Mouse (Mus musculus): ENCODE data around the gene Gcnt4. TPM values are rescaled to one million over a fixed set of nuclear protein-coding genes. Genes with fewer than 3 reads are reported as not detected.

Gcnt4 gene
- total and polyA plus RNA-seq, 3 experiments: 0.11 TPM; not detected in 2

- Histone ChIP-seq H3K9me3 (replicated peaks) (no peaks in the 10 kb centered on the region), H3K4me1 (ENCODE audit: insufficient read depth, low read depth, low read length) (no peaks in the 10 kb centered on the region), H3K36me3 (replicated peaks) (no peaks in the 10 kb centered on the region), H3K4me3 (ENCODE audit: low read depth, low read length) (no peak overlapping the region), H3K27me3 (ENCODE audit: insufficient read depth, low read length) (0 out of 2 replicates have a peak, but pooled peaks cover 1% of the 10 kb centered on the region)
- no peak for ATAC-seq (ENCODE audit: extremely low read depth, insufficient number of reproducible peaks, low FRiP score, poor library complexity, severe bottlenecking)
- DNase-seq (ENCODE audit: low spot score): no peak
- no peak for TF ChIP-seq GATA2 (IDR thresholded peaks at IDR 0.05; ENCODE audit: borderline replicate concordance, low read depth, low read length)
- no peak for TF ChIP-seq CTCF (IDR thresholded peaks at IDR 0.05; ENCODE audit: low read depth, low read length)
Measured at GRCm38 (mm10) chr13:96993291-96993989, 69.0 kb downstream of the Gcnt4 start.

GRCm38 (mm10) chr13:96995243-96995642, 70.8 kb downstream of the Gcnt4 start:
- H3K4me1 ChIP-seq (ENCODE audit: insufficient read depth, low read depth, low read length): no peaks in the 10 kb centered on the region
- H3K27me3 ChIP-seq (ENCODE audit: insufficient read depth, low read length): peaks cover 4% of the 10 kb centered on the region; the same call in 1 of the 2 replicates
- DNase-seq (ENCODE audit: low spot score): no peak
- H3K9me3 ChIP-seq (replicated peaks): no peaks in the 10 kb centered on the region
- no peak for TF ChIP-seq POLR2AphosphoS5 (IDR thresholded peaks at IDR 0.05; ENCODE audit: insufficient replicate concordance, low read depth, low read length)
- TF ChIP-seq GATA1 (IDR thresholded peaks at IDR 0.05; ENCODE audit: borderline replicate concordance, low read length): no peak
- TF ChIP-seq CTCF (IDR thresholded peaks at IDR 0.05; ENCODE audit: low read depth, low read length): no peak
- TF ChIP-seq GATA2 (IDR thresholded peaks at IDR 0.05; ENCODE audit: borderline replicate concordance, low read depth, low read length): no peak
- no peak for TF ChIP-seq TAL1 (conservative IDR thresholded peaks at IDR 0.05; ENCODE audit: low read depth, low read length)
- ATAC-seq (ENCODE audit: extremely low read depth, insufficient number of reproducible peaks, low FRiP score, poor library complexity, severe bottlenecking): no peak
- no peak overlapping the region for H3K4me3 ChIP-seq (ENCODE audit: low read depth, low read length)
- no peaks in the 10 kb centered on the region for H3K36me3 ChIP-seq (replicated peaks)

- TF ChIP-seq POLR2AphosphoS5 (IDR thresholded peaks at IDR 0.05; ENCODE audit: insufficient replicate concordance, low read depth, low read length) (no peak), GATA2 (IDR thresholded peaks at IDR 0.05; ENCODE audit: borderline replicate concordance, low read depth, low read length) (no peak), CTCF (IDR thresholded peaks at IDR 0.05; ENCODE audit: low read depth, low read length) (no peak), TAL1 (conservative IDR thresholded peaks at IDR 0.05; ENCODE audit: low read depth, low read length) (no peak), GATA1 (IDR thresholded peaks at IDR 0.05; ENCODE audit: borderline replicate concordance, low read length) (no peak)
- no peak for DNase-seq (ENCODE audit: low spot score)
- H3K36me3 ChIP-seq (replicated peaks): no peaks in the 10 kb centered on the region
- no peaks in the 10 kb centered on the region for H3K9me3 ChIP-seq (replicated peaks)
- H3K27me3 ChIP-seq (ENCODE audit: insufficient read depth, low read length): peaks cover 4% of the 10 kb centered on the region; the same call in 1 of the 2 replicates
- no peak overlapping the region for H3K4me3 ChIP-seq (ENCODE audit: low read depth, low read length)
- ATAC-seq (ENCODE audit: extremely low read depth, insufficient number of reproducible peaks, low FRiP score, poor library complexity, severe bottlenecking): no peak
- no peaks in the 10 kb centered on the region for H3K4me1 ChIP-seq (ENCODE audit: insufficient read depth, low read depth, low read length)
Measured at GRCm38 (mm10) chr13:96997080-96997479, 72.6 kb downstream of the Gcnt4 start.

Other genes starting within 250 kb of the Gcnt4 start
- 0.10 TPM in 1 of 2 replicates, not detected in the other for gene Ankrd31, start 176.4 kb upstream of the Gcnt4 start, total RNA-seq (2014; fragmentation: Nextera tagmentation)
- 0.05 and 0.06 TPM in 2 replicates for gene Ankrd31, start 176.4 kb upstream of the Gcnt4 start, total RNA-seq (2017)
- gene Ankrd31, start 176.4 kb upstream of the Gcnt4 start, polyA plus RNA-seq (2012): not detected in 2 replicates
- gene 1700029F12Rik, start 109.7 kb downstream of the Gcnt4 start, total RNA-seq (2014; fragmentation: Nextera tagmentation): not detected in 2 replicates
- not detected in 2 replicates for gene 1700029F12Rik, start 109.7 kb downstream of the Gcnt4 start, total RNA-seq (2017)
- not detected in 2 replicates for gene 1700029F12Rik, start 109.7 kb downstream of the Gcnt4 start, polyA plus RNA-seq (2012)
- not detected in 2 replicates for gene Fam169a, start 142.6 kb downstream of the Gcnt4 start, total RNA-seq (2014; fragmentation: Nextera tagmentation)
- 0.29 and 0.49 TPM in 2 replicates for gene Fam169a, start 142.6 kb downstream of the Gcnt4 start, total RNA-seq (2017)
- not detected in 2 replicates for gene Fam169a, start 142.6 kb downstream of the Gcnt4 start, polyA plus RNA-seq (2012)
- 1.4 and 3.0 TPM in 2 replicates for gene Gm6169, start 174.5 kb downstream of the Gcnt4 start, total RNA-seq (2014; fragmentation: Nextera tagmentation)
- 0.82 and 1.9 TPM in 2 replicates for gene Gm6169, start 174.5 kb downstream of the Gcnt4 start, total RNA-seq (2017)
- gene Gm6169, start 174.5 kb downstream of the Gcnt4 start, polyA plus RNA-seq (2012): 0.07 and 0.10 TPM in 2 replicates
- 55.8 and 62.5 TPM in 2 replicates for gene Gfm2, start 213.2 kb downstream of the Gcnt4 start, total RNA-seq (2014; fragmentation: Nextera tagmentation)
- 41.9 and 51.4 TPM in 2 replicates for gene Gfm2, start 213.2 kb downstream of the Gcnt4 start, total RNA-seq (2017)
- 16.6 and 28.4 TPM in 2 replicates for gene Gfm2, start 213.2 kb downstream of the Gcnt4 start, polyA plus RNA-seq (2012)
- gene Nsa2, start 213.2 kb downstream of the Gcnt4 start, total RNA-seq (2014; fragmentation: Nextera tagmentation): 267 and 321 TPM in 2 replicates
- 209 and 229 TPM in 2 replicates for gene Nsa2, start 213.2 kb downstream of the Gcnt4 start, total RNA-seq (2017)
- 24.3 and 24.6 TPM in 2 replicates for gene Nsa2, start 213.2 kb downstream of the Gcnt4 start, polyA plus RNA-seq (2012)

Measured in G1E (cell line).